Mouse (Mus musculus): ENCODE measurements around the gene Kif18a.

Kif18a gene

GRCm38 (mm10) chr2:109365962-109366361 lies 85.4 kb downstream of the Kif18a start:
- no peak for DNase-seq (ENCODE audit: low read depth, low spot score)

- DNase-seq (ENCODE audit: low read depth, low spot score), result no peak
Measured at GRCm38 (mm10) chr2:109374881-109375280, 94.3 kb downstream of the Kif18a start.

- DNase-seq (ENCODE audit: low read depth, low spot score), result no peak
Measured at GRCm38 (mm10) chr2:109384019-109384418, 103.5 kb downstream of the Kif18a start.

GRCm38 (mm10) chr2:109386211-109386610 lies 105.7 kb downstream of the Kif18a start:
- no peak for DNase-seq (ENCODE audit: low read depth, low spot score)

GRCm38 (mm10) chr2:109388733-109389132 lies 108.2 kb downstream of the Kif18a start:
- DNase-seq (ENCODE audit: low read depth, low spot score), result no peak

GRCm38 (mm10) chr2:109389977-109390376 lies 109.4 kb downstream of the Kif18a start:
- no peak for DNase-seq (ENCODE audit: low read depth, low spot score)
